Mouse (Mus musculus) right cerebral cortex, adult 18-20 months (tissue): Measurements from ENCODE around the gene Slc16a13.

Experiments used
- DNase-seq: peaks from one replicate; pipeline ENCODE4 v3.0.0; 2022; ENCODE audit warnings: mixed read lengths

The Slc16a13 gene

GRCm38 (mm10) chr11:70230239-70230727 lies 9.4 kb upstream of the Slc16a13 start:
- DNase-seq, result peak; percentile 74

GRCm38 (mm10) chr11:70229260-70230010 lies 8.6 kb upstream of the Slc16a13 start, which contains the start of gene Bcl6b:
Gene Bcl6b (minus strand): TSS chr11:70229798.
- no peak for DNase-seq

DNA sequence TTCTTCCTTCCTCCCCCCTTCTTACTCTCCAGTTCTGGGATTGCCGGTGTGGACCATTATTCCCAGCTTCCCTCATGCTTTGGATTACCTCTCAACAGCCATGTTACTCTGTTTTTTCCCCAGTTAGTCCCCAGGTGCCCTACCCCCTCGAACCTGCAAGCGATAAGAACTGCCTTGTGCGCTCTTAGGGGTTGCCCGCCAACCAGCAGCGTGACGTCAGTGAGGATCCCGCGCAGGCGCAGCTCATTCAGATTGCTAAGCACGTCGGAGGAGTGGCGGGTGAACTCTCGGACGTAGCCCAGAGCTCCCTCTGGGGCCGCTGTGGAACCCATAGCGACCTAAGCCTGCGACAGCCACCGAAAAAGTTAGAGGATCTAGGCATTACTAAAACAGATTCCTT lies 8.0 kb upstream of the Slc16a13 start:
- DNase-seq, result peak; percentile 80

DNA sequence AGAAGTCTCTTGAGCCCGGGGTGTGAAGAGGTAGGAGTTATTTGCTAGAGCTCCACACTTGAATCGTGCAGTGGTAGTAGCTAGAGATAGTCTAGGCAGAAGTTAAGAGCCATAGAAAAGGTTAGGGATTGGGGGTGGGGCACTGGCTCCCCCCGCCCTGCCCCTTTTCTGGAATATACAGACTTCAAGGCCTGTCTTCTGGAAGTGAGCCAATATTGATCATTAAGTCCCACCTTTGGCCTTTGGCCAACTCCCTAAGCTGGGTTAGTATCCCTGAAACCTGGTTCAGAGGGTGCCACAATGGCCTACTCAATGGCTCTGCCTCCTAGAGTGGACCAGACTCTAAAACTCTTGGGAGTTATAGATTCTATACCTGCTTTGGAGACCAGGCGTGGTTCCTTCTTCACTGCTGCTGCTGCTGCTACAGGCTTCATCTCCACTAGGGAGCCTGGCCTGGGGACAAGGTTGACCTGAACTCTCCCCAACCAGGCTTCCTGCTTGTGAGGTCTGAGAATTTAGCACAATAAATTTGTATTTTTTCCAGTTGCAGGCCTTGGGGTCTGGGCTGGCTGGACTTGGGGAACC lies 6.9 kb upstream of the Slc16a13 start:
- DNase-seq, result no peak

GRCm38 (mm10) chr11:70227126-70227525 lies 6.3 kb upstream of the Slc16a13 start:
- no peak for DNase-seq

GRCm38 (mm10) chr11:70226602-70226890 lies 5.7 kb upstream of the Slc16a13 start:
- DNase-seq, result no peak

GRCm38 (mm10) chr11:70225798-70226601 lies 5.1 kb upstream of the Slc16a13 start:
- no peak for DNase-seq

- no peak for DNase-seq
Measured at GRCm38 (mm10) chr11:70223724-70224123, 2.9 kb upstream of the Slc16a13 start.

GRCm38 (mm10) chr11:70221603-70222500 lies 988 bp upstream of the Slc16a13 start:
- DNase-seq, result no peak

GRCm38 (mm10) chr11:70220323-70220722 lies 541 bp downstream of the Slc16a13 start:
- no peak for DNase-seq

- no peak for DNase-seq
Measured at GRCm38 (mm10) chr11:70219873-70220272, 991 bp downstream of the Slc16a13 start.

- DNase-seq, result no peak
Measured at GRCm38 (mm10) chr11:70218741-70219470, 2.0 kb downstream of the Slc16a13 start.

DNA sequence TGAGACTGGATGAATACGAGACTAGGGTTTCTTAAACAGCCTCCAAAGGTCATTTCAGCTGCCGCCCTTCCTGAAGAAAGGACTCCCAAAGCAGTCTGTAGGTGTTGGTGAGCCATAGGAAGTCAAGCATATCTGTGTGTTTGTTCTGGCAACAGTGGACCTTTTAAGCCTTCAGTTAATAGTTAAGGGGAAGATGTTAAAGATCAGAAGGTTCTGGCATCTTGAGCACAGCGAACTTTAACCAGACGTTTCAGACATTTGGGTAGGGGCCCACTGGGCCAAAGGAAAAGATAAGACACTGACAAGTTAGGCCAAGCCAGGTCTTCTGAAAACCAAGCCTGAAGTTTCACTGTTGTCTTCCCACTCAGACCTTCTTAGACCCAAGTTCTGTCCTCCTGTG lies 2.8 kb downstream of the Slc16a13 start:
- DNase-seq, result no peak

DNA sequence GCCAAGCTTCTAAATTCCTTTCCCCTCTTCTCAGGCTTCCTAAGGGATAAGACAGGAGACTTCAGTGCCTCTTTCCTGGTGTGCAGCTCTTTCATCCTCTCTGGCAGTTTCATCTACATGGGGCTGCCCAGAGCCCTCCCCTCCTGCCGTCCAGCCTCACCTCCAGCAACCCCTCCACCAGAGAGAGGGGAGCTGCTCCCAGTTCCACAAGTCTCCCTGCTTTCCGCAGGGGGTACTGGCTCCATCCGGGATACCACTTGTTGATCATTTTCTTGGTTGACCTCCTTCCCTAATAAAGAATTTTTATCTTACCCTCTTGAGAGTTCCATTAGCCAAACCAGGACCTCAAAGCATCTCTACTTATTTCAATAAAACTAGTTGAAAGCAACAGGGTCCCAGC lies 4.8 kb downstream of the Slc16a13 start:
- no peak for DNase-seq

- no peak for DNase-seq
Measured at GRCm38 (mm10) chr11:70215301-70215700, 5.6 kb downstream of the Slc16a13 start.

DNA sequence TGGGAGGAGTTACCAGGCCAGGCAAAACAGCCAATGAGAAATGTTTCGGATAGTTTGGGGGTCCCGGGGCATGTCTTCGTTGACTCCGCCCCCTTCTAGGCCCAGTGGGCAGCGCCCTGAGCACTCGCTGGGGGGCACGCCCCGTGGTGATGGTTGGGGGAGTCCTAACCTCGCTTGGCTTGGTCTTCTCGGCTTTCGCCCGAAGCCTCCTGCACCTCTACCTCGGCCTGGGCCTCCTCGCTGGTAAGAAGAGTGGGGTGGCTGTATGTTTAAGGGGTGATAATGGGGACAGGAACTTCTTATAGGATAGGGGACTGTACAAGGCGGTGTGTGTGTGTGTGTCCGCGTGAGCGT lies 6.0 kb downstream of the Slc16a13 start:
- DNase-seq, result no peak

DNA sequence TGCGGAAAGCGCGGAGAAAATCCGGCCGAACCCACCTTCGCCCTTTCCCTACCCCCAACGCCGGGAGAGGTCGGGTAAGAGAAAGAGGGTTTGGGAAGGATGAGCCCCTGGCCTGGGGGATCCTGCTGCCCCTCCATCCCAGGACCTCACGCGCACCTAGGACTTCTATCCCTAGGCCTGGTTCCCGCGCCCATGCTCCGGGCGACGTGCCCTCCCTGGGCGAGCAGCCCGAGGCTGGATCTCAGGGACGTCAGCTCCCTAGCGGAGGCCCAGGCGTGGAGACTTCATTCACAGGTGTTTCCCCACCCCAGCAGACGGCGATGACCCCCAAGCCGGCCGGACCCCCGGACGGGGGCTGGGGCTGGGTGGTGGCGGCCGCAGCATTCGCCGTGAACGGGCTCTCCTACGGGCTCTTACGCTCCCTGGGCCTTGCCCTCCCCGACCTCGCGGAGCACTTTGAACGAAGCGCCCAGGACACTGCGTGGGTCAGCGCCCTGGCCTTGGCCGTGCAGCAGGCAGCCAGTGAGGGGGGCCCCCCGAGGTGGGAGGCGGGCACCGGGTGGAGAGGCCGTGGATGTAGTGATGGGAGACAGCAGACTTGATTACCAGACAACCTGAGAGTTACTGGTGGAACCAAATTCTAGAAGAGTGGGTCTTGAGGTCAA lies 6.5 kb downstream of the Slc16a13 start:
- DNase-seq, result no peak

GRCm38 (mm10) chr11:70213736-70214135 lies 7.1 kb downstream of the Slc16a13 start:
- no peak for DNase-seq

- peak; percentile 68 for DNase-seq
Measured at GRCm38 (mm10) chr11:70212896-70213295, 8.0 kb downstream of the Slc16a13 start.

DNA sequence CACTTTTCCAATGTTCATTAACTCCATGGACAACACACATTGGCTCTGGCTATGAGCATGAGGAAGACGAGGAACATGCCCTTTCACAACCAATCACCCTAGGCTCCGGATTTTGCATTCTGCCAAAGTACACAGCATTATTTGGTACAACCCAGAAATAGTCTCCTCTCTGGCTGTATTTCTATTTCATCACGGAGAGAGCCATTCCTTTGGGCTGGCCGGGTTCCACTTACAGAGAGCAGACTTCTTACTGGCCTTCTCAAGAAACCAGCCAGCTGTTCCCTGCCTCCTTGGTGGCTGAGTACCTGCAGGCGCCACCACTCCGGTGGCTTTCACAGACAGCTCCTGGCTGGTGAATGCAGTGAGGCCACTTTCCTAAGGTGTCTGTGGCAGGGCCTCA lies 8.4 kb downstream of the Slc16a13 start, which contains the start of gene Slc16a11:
Gene Slc16a11, plus strand, starts transcription at position 330 of the 400 bp plus-strand sequence.
- DNase-seq, result no peak

DNA sequence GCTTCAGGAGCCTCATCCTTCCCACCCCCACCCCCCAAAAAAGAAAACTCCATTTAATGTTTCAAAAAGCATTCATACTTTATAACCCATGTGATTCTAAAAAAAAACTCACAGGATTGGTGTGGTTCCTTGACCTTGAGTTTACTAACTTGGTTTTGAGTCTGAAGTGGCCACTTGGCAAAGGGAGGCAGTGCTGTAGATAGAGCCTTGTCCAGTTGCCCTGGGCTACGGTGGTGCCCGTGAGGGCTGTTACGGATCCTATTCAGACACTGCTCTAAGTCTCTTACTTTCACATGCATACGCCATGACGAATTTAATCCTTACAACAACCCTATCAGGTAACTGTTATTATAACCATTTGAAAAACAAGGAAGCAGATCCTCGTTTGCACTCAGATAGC lies 8.9 kb downstream of the Slc16a13 start:
- DNase-seq, result no peak
